In the genomic region with DNA sequence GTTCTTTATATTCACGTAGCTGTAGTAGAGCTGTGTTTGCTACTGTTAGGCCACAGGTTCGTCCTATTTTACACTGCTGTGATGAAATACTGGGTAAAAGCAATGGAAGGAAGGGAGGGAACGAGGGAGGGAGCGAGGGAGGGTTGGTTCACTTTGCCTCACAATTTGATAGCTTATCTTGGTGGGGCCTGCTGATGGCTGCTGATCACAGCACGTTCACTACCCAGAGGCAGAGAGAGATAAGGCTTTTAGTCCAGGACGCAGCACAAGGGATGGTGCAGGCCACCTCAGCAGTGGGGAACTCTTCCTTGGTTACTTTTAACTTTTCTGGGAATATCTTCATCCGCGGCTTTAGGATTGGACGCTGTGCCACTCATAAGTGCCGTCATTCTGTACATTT, we compare ENCODE assay signal across 19 mouse cellular contexts.
DNase-seq lines count a peak whose midpoint lies in the region; ATAC-seq and TF ChIP-seq lines count a peak whose summit lies in the region.
"Had no signal": no experiment of that assay in that cellular context is flagged by ENCODE, and none has a peak within 500 bp of the region (broad histone marks: within the 10 kb centered on the region; RNA-seq: fewer than 3 reads in every experiment).

No protein-coding gene starts in this region.

- H3K36me3 ChIP-seq in G1E (replicated peaks), result peaks cover 58% of the 10 kb centered on the region
- H3K36me3 ChIP-seq in liver, embryonic 13.5 days, result peaks cover 7% of the 10 kb centered on the region

- H3K9ac ChIP-seq in liver, embryonic 13.5 days, result no peak overlapping the region
- H3K9ac ChIP-seq: embryonic facial prominence, embryonic 15.5 days; heart, embryonic 12.5 days; hindbrain, embryonic 15.5 days had no signal

- H3K9me3 ChIP-seq in G1E (replicated peaks), result no peaks in the 10 kb centered on the region
- H3K9me3 ChIP-seq in liver, embryonic 13.5 days (replicated peaks), result no peaks in the 10 kb centered on the region
- H3K9me3 ChIP-seq: embryonic facial prominence, embryonic 15.5 days; heart, embryonic 12.5 days; hindbrain, embryonic 15.5 days had no signal

- H3K27ac ChIP-seq in liver, embryonic 13.5 days, result no peak overlapping the region
- H3K27ac ChIP-seq: embryonic facial prominence, embryonic 15.5 days; hindbrain, embryonic 15.5 days had no signal

- WGBS in liver, embryonic 13.5 days (ENCODE audit: insufficient replicate concordance), result 55% methylated on average over 10 of the region's 10 CpGs

- peak; percentile 96 for ATAC-seq in G1E (ENCODE audit: extremely low read depth, insufficient number of reproducible peaks, low FRiP score, poor library complexity, severe bottlenecking)
- ATAC-seq in liver, embryonic 13.5 days (ENCODE audit: low read depth), result peak; percentile 95
- ATAC-seq in megakaryocyte progenitor cell, adult 5-6 weeks (replicated peaks; ENCODE audit: poor library complexity), result peak; percentile 61
- ATAC-seq: forebrain, embryonic 16.5 days had no signal

- DNase-seq in G1E (ENCODE audit: low spot score), result no peak
- peak; percentile 21 for DNase-seq in c-Kit-positive CD71-positive TER-119-positive erythroid progenitor cells, embryonic 14.5 days (ENCODE audit: low spot score)
- peak; percentile 38 for DNase-seq in liver, embryonic 13.5 days
- no peak for DNase-seq in kidney, adult 9 months
- no peak for DNase-seq in adrenal gland, adult 18-20 months (ENCODE audit: low spot score in 2 of 2)
- no peak for DNase-seq in heart, postnatal 10 days
- DNase-seq: adrenal gland, adult 8-10 months; adrenal gland, postnatal 36 days; cerebellum, adult 11-12 months; cerebellum, postnatal 10 days; embryo, embryonic 11 days; gastrocnemius, postnatal 25 days; heart, postnatal 36 days had no signal

- H3K4me1 ChIP-seq in G1E (ENCODE audit: insufficient read depth, low read depth, low read length), result peaks cover 18% of the 10 kb centered on the region
- peaks cover 16% of the 10 kb centered on the region for H3K4me1 ChIP-seq in liver, embryonic 13.5 days (replicated peaks)
- H3K4me1 ChIP-seq: embryonic facial prominence, embryonic 15.5 days; heart, embryonic 12.5 days had no signal

- peak overlapping the region; percentile 23; the same call in 1 of the 2 replicates for H3K4me3 ChIP-seq in G1E (ENCODE audit: low read depth, low read length)
- no peak overlapping the region for H3K4me3 ChIP-seq in liver, embryonic 13.5 days (replicated peaks)
- H3K4me3 ChIP-seq: embryonic facial prominence, embryonic 15.5 days; erythroblast, embryonic 14.5 days; heart, embryonic 12.5 days; hindbrain, embryonic 15.5 days had no signal

- H3K27me3 ChIP-seq in G1E (ENCODE audit: insufficient read depth, low read length), result no peaks in the 10 kb centered on the region
- no peaks in the 10 kb centered on the region for H3K27me3 ChIP-seq in liver, embryonic 13.5 days
- H3K27me3 ChIP-seq: embryonic facial prominence, embryonic 15.5 days; heart, embryonic 12.5 days; hindbrain, embryonic 15.5 days had no signal

- no peak overlapping the region for H3K4me2 ChIP-seq in liver, embryonic 13.5 days
- H3K4me2 ChIP-seq: embryonic facial prominence, embryonic 15.5 days; heart, embryonic 12.5 days; hindbrain, embryonic 15.5 days had no signal

- TF ChIP-seq CTCF in G1E (IDR thresholded peaks at IDR 0.05; ENCODE audit: low read depth, low read length), result no peak

- intact Hi-C loops in heart, postnatal 10 days (cut with DNase I), result no loop called here

Comparison
In these comparisons a context has a peak if more than half of its experiments do, and no peak if none do; other contexts are left out.
1. DNase-seq: peak in c-Kit-positive CD71-positive TER-119-positive erythroid progenitor cells, embryonic 14.5 days (single experiment) and liver, embryonic 13.5 days (single experiment); none in G1E (single experiment), kidney, adult 9 months (single experiment), adrenal gland, adult 18-20 months (0 of 2) and heart, postnatal 10 days (0 of 2).
2. Peak in every context shown above with its lines, with median percentiles within 50 percentile points of each other: ATAC-seq.